Mouse (Mus musculus) Muller cell, postnatal 12 days (primary cell): ENCODE measurements around the gene Ogg1.
"Not testable (repeated sequence)": the region's sequence is repeated elsewhere in the genome, so short reads cannot be mapped to it uniquely, and the experiment has no call there.

ENCODE experiments used
- DNase-seq: peaks from one replicate; pipeline ENCODE4 v3.0.0-alpha.2; 2015; ENCODE audit errors: inconsistent ontology term

The Ogg1 gene

DNA sequence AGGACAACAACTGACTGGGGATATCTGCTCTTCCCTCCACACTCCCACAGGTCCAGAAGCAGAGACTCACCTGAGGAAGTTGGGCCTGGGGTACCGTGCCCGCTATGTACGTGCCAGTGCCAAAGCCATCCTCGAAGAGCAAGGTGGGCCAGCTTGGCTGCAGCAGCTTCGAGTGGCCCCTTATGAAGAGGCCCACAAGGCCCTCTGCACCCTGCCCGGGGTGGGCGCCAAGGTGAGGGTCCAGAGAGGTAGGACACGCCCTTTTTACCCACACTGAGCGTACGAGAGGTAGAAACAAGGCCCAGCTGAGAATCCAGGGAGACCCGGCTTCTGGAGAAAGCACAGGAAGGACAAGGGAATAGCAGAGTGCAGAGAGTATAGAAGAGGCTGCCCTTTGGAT is 4.9 kb downstream of the Ogg1 start:
- DNase-seq, result no peak

- DNase-seq, result not testable (repeated sequence)
Observed at GRCm38 (mm10) chr6:113332734-113333133, 6.0 kb downstream of the Ogg1 start.

DNA sequence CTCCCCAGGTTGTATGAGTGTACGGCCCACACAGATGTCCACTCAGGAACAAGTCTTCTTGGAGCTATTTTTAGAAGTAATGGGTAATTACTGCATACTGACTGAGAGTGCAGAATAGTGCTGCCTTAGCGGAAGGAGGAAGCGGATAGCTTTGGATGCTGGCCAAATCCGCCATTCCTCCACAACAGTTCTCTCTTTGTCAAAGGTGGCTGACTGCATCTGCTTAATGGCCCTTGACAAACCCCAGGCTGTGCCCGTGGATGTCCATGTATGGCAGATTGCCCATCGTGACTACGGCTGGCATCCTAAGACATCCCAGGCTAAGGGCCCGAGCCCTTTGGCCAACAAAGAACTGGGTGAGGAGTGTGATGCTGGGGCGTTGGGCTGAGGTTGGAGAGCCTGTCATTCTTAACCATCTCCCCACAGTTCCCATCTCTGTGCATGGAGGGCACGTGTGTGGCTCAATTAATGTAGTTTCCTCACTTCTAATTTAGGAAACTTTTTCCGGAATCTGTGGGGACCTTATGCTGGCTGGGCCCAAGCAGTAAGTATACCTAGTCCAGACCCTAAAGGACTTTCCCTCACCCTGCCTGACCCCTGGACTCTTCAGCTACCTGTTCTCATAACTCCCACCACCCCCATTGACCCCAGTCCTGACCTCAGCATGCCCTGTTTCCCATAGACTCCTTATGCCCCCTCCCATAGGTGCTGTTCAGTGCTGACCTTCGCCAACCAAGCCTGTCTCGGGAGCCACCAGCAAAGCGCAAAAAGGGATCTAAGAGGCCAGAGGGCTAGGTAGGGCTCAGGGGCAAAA is 6.6 kb downstream of the Ogg1 start:
- DNase-seq, result peak; percentile 92

- DNase-seq, result no peak
Observed at GRCm38 (mm10) chr6:113334216-113334615, 7.4 kb downstream of the Ogg1 start.

GRCm38 (mm10) chr6:113336852-113337620 is 10.3 kb downstream of the Ogg1 start:
- DNase-seq, result no peak

DNA sequence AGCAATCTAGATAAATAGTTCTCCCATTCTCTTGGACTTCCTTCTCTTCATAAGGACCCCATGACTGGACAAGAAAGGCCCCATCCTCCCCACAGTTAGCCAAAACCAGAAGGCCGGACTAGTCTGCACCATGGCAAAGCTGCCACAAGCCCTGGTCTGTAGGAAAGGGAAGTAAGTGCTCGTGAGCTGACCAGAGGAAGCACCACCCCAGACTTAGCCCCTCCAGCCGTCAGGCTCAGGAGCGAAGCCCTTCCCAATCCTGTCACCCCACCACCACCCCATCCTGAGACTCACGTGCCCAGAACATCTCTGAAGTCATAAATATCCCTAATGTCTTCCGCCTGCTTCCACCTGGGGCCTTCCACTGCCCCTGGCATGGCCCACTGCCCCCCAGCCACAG is 14.8 kb downstream of the Ogg1 start:
- DNase-seq, result no peak

DNA sequence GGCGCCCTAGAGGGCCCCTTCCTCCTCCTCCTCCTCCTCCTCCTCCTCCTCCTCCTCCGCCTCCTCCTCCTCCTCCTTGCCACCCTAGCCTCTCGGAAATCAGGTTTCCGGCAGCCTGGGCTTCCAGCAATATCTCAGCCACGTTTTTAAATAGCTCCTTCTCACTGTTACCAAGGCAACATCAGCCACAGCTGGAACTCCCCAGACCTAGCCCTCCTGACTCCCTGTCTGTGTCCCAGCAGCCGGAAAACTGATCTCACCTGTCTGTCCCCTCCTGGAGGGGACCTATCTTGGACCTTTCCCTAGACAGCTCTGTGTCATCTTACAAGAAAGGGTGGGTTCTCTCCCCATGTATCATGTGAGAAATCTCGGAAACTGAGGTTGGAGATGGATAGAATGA is 15.5 kb downstream of the Ogg1 start:
- no peak for DNase-seq

DNA sequence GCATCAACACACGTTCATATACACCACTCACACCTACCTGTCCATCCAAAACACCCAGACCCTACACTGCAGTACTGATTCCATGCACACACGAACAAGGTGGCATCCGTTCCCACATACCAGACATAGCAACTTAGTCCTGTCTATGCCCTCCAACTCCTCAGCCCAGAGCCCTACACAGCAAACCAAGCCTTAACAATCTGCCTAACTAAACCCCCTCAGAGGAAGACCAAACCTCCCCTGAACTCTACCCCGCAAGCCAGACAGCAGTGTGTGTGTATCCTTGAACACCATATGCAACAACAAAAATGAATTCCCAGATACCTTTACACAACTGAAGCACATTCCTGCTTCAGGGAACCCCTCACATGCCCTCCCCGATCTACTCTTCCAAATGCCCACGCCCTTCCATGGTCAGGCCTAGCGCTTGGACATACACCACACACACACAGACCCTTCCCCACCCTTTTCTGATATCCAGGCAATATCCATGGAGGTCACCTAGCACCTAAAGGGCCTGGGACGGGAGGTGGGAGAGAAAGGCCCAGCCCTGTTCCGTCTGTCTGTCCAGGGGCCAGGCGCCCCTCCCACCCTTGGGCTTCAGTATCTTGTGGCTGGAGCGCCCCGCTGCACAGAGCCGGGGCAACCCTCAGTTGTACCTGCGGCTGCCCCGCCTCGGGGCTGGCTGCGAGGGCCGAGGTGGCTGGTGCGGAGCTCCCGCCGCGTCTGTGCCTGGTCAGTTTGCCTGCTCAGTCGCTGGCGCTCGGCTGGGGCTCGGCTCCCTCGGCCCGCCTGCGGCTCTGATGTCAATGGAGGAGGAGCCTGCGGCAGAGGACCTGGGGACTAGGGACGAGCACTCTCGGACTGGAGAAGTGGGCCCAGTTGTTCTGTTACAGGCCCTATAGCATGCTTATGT is 16.7 kb downstream of the Ogg1 start, which contains the start of gene Camk1:
TSS of gene Camk1 (minus strand) at position 808 of the 916 bp plus-strand sequence.
- peak; percentile 82 for DNase-seq

DNA sequence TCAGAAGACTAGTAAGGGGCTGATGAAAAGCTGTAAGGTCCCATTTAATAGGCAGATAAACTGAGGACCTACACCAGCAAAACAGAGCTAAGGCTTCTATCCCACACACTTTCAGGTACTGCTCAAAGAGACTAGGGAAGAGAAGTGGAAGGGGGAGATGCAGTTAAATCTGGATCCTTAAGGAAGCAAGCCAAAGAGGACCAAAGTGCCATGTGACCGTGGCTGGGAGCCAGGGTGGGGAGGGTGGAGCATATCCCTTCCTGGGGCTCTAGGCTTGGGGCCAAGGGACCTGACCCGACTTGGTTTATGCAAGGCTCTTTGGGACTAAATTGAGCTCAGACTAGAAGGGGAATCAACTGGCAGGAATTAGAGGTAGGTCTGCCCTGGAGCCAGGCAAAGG is 17.5 kb downstream of the Ogg1 start:
- DNase-seq, result peak; percentile 69

DNA sequence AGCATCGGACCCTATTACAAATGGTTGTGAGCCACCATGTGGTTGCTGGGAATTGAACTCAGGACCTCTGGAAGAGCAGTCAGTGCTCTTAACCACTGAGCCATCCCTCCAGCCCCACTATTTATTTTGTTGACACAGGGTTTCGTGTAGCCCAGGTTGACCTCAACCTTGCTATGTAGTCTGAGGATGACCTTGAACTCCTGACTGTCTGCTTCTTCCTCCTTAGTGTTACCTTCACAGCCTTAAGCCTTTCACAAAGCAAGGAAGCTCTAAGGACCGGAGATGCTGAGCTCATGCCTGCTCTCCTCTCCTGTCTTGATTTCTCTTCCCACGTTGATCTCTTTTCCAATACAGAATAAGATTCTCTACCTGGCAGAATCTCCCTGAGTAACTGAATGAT is 20.1 kb downstream of the Ogg1 start:
- DNase-seq, result no peak

GRCm38 (mm10) chr6:113350538-113350937 is 23.8 kb downstream of the Ogg1 start:
- no peak for DNase-seq

DNA sequence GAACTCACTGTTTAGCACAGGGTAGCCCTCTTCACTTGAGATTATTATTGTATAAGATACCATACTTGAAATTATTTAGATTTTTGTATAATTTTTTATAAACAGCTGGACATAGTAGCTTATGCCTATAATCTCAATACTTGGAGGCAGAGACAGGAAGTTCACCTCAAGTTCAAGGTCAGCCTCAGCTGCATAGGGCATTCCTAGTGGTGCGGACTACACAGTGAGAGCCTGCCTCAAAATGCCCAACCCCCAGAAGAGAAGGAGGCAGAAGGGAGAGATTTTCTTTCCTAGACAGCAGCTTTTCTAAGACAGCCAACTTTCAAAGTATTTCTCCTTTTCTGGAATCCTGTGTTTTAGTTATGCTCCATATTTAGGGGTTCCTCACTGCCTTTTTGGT is 24.4 kb downstream of the Ogg1 start:
- DNase-seq, result no peak

GRCm38 (mm10) chr6:113351653-113352052 is 24.9 kb downstream of the Ogg1 start:
- no peak for DNase-seq

- DNase-seq, result no peak
Observed at GRCm38 (mm10) chr6:113352820-113353219, 26.0 kb downstream of the Ogg1 start.

DNA sequence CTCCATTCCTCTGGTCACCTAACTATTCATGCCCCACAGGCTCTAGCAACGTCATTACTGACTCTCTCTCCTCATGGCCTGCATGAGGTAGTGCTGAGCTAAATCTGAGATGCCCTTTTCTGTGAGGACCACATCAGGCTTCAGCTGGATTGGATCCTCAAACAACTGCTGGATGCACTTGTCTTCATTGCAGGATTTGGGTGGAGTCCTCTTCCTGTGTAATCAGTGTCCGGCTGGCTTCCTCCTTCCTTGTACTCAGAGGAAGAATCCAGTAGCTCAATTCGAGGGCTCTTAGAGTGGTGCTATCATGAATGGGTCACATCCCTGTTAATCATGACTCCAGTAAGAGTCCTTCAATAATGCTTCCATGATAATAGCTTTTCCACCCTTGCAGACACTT is 26.9 kb downstream of the Ogg1 start:
- DNase-seq, result no peak

DNA sequence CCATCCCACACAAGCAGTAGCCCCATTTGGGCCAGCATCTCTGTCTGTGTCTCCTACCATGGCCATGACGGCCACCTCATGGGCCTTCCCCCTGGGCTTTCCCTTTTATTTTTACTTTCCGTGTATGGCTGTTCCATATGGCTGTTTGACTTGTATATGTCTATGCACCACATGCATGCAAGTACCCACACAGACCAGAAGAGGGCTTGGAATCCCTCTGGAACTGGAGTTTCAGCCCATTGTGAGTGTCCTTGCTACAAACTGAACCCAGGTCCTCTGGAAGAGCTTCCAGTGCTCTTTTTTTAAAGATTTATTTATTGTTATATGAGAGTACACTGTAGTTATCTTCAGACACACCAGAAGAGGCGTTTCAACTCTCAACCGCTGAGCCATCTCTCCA is 34.7 kb downstream of the Ogg1 start:
- DNase-seq, result no peak

- peak; percentile 18 for DNase-seq
Observed at GRCm38 (mm10) chr6:113362241-113362640, 35.5 kb downstream of the Ogg1 start.

DNA sequence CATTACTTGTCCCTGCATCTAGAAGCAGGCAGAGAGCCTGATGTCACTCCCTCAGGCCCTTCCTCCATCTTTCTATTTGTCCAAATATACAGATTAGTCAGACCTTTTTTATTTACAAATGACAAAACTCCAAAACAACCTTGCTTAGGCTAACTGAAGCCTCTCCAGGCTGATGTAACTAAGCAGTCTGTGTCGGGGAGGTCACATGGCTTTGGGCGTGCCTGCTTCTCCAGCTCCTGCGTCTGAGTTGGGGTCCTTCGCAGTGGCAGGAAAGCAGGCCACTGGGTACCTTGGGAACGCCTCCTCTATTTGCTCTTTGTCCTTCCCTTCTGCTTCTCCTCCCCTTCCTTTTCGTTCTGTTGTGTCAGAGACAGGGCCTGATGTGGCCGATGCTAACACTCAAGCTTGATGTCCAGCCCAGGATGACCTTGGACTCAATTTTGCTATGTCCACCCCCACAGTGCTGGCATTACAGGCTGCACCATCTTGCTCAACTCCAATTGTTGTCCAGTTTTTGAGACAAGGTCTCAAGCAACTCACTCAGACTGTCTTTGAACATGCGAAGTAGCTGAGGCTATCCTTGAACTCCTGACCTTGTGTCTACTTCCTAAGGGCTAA is 37.9 kb downstream of the Ogg1 start:
- DNase-seq, result no peak

DNA sequence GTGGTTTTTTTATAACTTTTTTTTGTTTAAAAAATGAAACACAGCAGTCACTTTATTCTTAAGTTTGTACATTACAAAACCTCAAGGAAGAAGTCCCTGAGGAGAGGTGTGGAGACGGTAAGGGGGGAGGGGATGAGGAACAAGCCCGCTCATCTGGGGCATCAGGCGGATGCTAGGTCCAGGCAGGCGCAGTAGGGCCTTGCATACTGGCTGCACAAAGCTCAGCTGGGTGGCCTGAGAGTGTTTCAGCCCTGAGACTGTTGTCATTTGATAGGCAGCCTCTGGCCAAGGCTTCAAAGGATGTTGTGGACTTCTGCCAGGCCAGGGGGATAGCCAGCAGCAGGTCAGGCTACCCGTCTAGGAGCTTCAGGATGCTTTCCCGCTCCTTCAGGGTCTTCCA is 39.9 kb downstream of the Ogg1 start:
- no peak for DNase-seq

GRCm38 (mm10) chr6:113367574-113367973 is 40.8 kb downstream of the Ogg1 start:
- no peak for DNase-seq

DNA sequence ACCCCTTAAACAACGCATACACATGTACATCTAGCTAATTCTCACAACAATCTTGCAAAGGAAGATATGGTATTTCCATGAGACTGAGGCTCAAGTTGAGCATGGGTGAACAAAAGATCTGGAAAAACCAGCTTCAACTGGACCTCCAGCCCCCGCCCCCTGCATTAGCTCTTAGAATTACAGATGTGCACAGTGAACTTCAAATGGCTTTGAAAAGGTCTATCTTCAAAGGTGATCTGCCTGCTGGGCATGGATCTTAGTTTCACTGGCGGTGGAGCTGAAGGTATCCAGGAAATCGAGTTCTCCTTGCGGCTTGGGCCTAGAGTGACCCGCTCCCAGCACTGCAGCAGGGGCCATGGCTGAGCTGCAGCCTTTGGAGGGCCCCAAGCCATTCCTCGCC is 41.4 kb downstream of the Ogg1 start:
- no peak for DNase-seq

DNA sequence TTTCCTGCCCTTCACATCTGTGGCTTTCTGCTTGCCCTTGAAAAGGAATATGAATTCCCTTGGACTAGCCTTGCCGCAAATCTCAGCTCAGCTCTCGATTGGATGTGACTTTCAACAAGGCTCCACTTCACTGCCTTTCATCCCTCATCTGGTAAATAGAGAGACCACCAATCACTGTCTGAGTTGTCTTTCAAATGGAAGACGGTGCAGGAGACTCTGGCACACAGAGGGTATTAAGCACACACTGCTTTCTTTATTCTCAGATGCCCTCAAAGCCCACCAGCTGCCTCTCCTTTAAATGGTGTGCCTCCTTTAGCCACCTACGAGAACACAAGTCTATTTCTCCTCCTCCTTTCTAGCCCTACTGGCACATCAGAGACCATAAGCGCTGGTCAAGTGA is 41.8 kb downstream of the Ogg1 start:
- DNase-seq, result no peak
